Mouse (Mus musculus): ENCODE results near the gene Ociad1. TPM values are rescaled to one million over a fixed set of nuclear protein-coding genes. Genes with fewer than 3 reads are reported as not detected.

Ociad1 gene
- polyA plus RNA-seq, 1 experiment from 2014 or later = 267 TPM

- Histone ChIP-seq H3K4me2 (peak overlapping the region; percentile 76), H3K9me3 (no peaks in the 10 kb centered on the region), H3K27me3 (no peaks in the 10 kb centered on the region), H3K4me3 (peak overlapping the region; percentile 90), H3K9ac (peak overlapping the region; percentile 93), H3K36me3 (peaks cover 24% of the 10 kb centered on the region), H3K4me1 (replicated peaks) (peaks cover 22% of the 10 kb centered on the region), H3K27ac (peak overlapping the region; percentile 97; the same call in 1 of the 2 replicates)
- 21% methylated on average over 8 of the region's 8 CpGs for WGBS
- no peak for ATAC-seq (ENCODE audit: low FRiP score)
These were observed 859 bp downstream of the Ociad1 start for GRCm38 (mm10) chr5:73293458-73293827.

GRCm38 (mm10) chr5:73295016-73295415, 2.4 kb downstream of the Ociad1 start:
- Histone ChIP-seq H3K9me3 (no peaks in the 10 kb centered on the region), H3K27me3 (no peaks in the 10 kb centered on the region), H3K4me1 (replicated peaks) (peaks cover 22% of the 10 kb centered on the region), H3K4me3 (no peak overlapping the region), H3K27ac (no peak overlapping the region), H3K9ac (no peak overlapping the region), H3K4me2 (no peak overlapping the region), H3K36me3 (peaks cover 25% of the 10 kb centered on the region)
- ATAC-seq (ENCODE audit: low FRiP score) = no peak
- WGBS = 99% methylated on average over 7 of the region's 7 CpGs

GRCm38 (mm10) chr5:73295916-73296315, 3.3 kb downstream of the Ociad1 start:
- Histone ChIP-seq H3K36me3 (peaks cover 28% of the 10 kb centered on the region), H3K4me2 (no peak overlapping the region), H3K4me3 (no peak overlapping the region), H3K27ac (no peak overlapping the region), H3K27me3 (no peaks in the 10 kb centered on the region), H3K9me3 (no peaks in the 10 kb centered on the region), H3K4me1 (replicated peaks) (peaks cover 22% of the 10 kb centered on the region), H3K9ac (no peak overlapping the region)
- ATAC-seq (ENCODE audit: low FRiP score) = no peak
- WGBS = 86% methylated on average over 4 of the region's 4 CpGs

- ATAC-seq (ENCODE audit: low FRiP score) = no peak
- 93% methylated on average over 7 of the region's 7 CpGs for WGBS
- peaks cover 55% of the 10 kb centered on the region for H3K36me3 ChIP-seq
These were observed 9.2 kb downstream of the Ociad1 start for GRCm38 (mm10) chr5:73301601-73302307.

GRCm38 (mm10) chr5:73304507-73304906, 11.9 kb downstream of the Ociad1 start:
- H3K36me3 ChIP-seq = peaks cover 67% of the 10 kb centered on the region

More at GRCm38 (mm10) chr5:73301601-73302307, 9.2 kb downstream of the Ociad1 start:
- H3K27me3 ChIP-seq = no peaks in the 10 kb centered on the region
- no peaks in the 10 kb centered on the region for H3K9me3 ChIP-seq
- no peak overlapping the region for H3K27ac ChIP-seq
- H3K4me3 ChIP-seq = no peak overlapping the region
- no peaks in the 10 kb centered on the region for H3K4me1 ChIP-seq (replicated peaks)
- no peak overlapping the region for H3K9ac ChIP-seq
- H3K4me2 ChIP-seq = no peak overlapping the region

GRCm38 (mm10) chr5:73306486-73306885, 13.9 kb downstream of the Ociad1 start:
- H3K36me3 ChIP-seq = peaks cover 71% of the 10 kb centered on the region
- H3K4me3 ChIP-seq = no peak overlapping the region
- no peaks in the 10 kb centered on the region for H3K4me1 ChIP-seq (replicated peaks)

More at GRCm38 (mm10) chr5:73304507-73304906, 11.9 kb downstream of the Ociad1 start:
- no peak overlapping the region for H3K4me3 ChIP-seq
- H3K4me1 ChIP-seq (replicated peaks) = no peaks in the 10 kb centered on the region
- H3K4me2 ChIP-seq = no peak overlapping the region
- ATAC-seq (ENCODE audit: low FRiP score) = no peak
- no peak overlapping the region for H3K9ac ChIP-seq
- H3K9me3 ChIP-seq = no peaks in the 10 kb centered on the region
- no peak overlapping the region for H3K27ac ChIP-seq
- 91% methylated on average over 12 of the region's 12 CpGs for WGBS
- H3K27me3 ChIP-seq = no peaks in the 10 kb centered on the region

GRCm38 (mm10) chr5:73307297-73307696, 14.7 kb downstream of the Ociad1 start:
- Histone ChIP-seq H3K27me3 (no peaks in the 10 kb centered on the region), H3K36me3 (peaks cover 69% of the 10 kb centered on the region), H3K9me3 (no peaks in the 10 kb centered on the region), H3K4me3 (no peak overlapping the region), H3K4me1 (replicated peaks) (no peaks in the 10 kb centered on the region), H3K4me2 (no peak overlapping the region), H3K9ac (no peak overlapping the region), H3K27ac (no peak overlapping the region)
- WGBS = 97% methylated on average over 3 of the region's 3 CpGs
- no peak for ATAC-seq (ENCODE audit: low FRiP score)

More at GRCm38 (mm10) chr5:73306486-73306885, 13.9 kb downstream of the Ociad1 start:
- Histone ChIP-seq H3K9ac (no peak overlapping the region), H3K27me3 (no peaks in the 10 kb centered on the region), H3K27ac (no peak overlapping the region), H3K9me3 (no peaks in the 10 kb centered on the region), H3K4me2 (no peak overlapping the region)
- ATAC-seq (ENCODE audit: low FRiP score) = no peak
- WGBS = 94% methylated on average over 6 of the region's 6 CpGs

GRCm38 (mm10) chr5:73309496-73309895, 16.9 kb downstream of the Ociad1 start:
- Histone ChIP-seq H3K27me3 (no peaks in the 10 kb centered on the region), H3K9ac (no peak overlapping the region), H3K36me3 (peaks cover 77% of the 10 kb centered on the region), H3K4me3 (no peak overlapping the region), H3K4me2 (no peak overlapping the region), H3K9me3 (no peaks in the 10 kb centered on the region), H3K4me1 (replicated peaks) (no peaks in the 10 kb centered on the region), H3K27ac (no peak overlapping the region)
- 89% methylated on average over 4 of the region's 4 CpGs for WGBS
- ATAC-seq (ENCODE audit: low FRiP score) = no peak

GRCm38 (mm10) chr5:73310401-73310800, 17.8 kb downstream of the Ociad1 start:
- H3K27me3 ChIP-seq = no peaks in the 10 kb centered on the region
- H3K9me3 ChIP-seq = no peaks in the 10 kb centered on the region
- no peak overlapping the region for H3K4me3 ChIP-seq
- no peak overlapping the region for H3K4me2 ChIP-seq
- no peak overlapping the region for H3K27ac ChIP-seq
- no peaks in the 10 kb centered on the region for H3K4me1 ChIP-seq (replicated peaks)
- peaks cover 81% of the 10 kb centered on the region for H3K36me3 ChIP-seq
- no peak overlapping the region for H3K9ac ChIP-seq
- WGBS = 91% methylated on average over 1 of the region's 1 CpGs
- ATAC-seq (ENCODE audit: low FRiP score) = no peak

GRCm38 (mm10) chr5:73311458-73311857, 18.9 kb downstream of the Ociad1 start:
- ATAC-seq (ENCODE audit: low FRiP score) = no peak
- Histone ChIP-seq H3K4me1 (replicated peaks) (no peaks in the 10 kb centered on the region), H3K4me2 (no peak overlapping the region), H3K9me3 (no peaks in the 10 kb centered on the region), H3K9ac (no peak overlapping the region), H3K36me3 (peaks cover 83% of the 10 kb centered on the region), H3K27ac (no peak overlapping the region), H3K4me3 (no peak overlapping the region), H3K27me3 (no peaks in the 10 kb centered on the region)
- WGBS = 95% methylated on average over 5 of the region's 5 CpGs

- H3K4me3 ChIP-seq = no peak overlapping the region
- no peak overlapping the region for H3K4me2 ChIP-seq
- no peak for ATAC-seq (ENCODE audit: low FRiP score)
- H3K36me3 ChIP-seq = peaks cover 71% of the 10 kb centered on the region
- H3K4me1 ChIP-seq (replicated peaks) = no peaks in the 10 kb centered on the region
- no peaks in the 10 kb centered on the region for H3K27me3 ChIP-seq
- WGBS = 90% methylated on average over 10 of the region's 10 CpGs
- H3K27ac ChIP-seq = no peak overlapping the region
- no peaks in the 10 kb centered on the region for H3K9me3 ChIP-seq
- no peak overlapping the region for H3K9ac ChIP-seq
These were observed 21.0 kb downstream of the Ociad1 start for GRCm38 (mm10) chr5:73313591-73313990.

GRCm38 (mm10) chr5:73314654-73315053, 22.1 kb downstream of the Ociad1 start:
- Histone ChIP-seq H3K4me3 (no peak overlapping the region), H3K9ac (no peak overlapping the region), H3K27me3 (no peaks in the 10 kb centered on the region), H3K4me1 (replicated peaks) (no peaks in the 10 kb centered on the region), H3K36me3 (peaks cover 64% of the 10 kb centered on the region), H3K9me3 (no peaks in the 10 kb centered on the region), H3K27ac (no peak overlapping the region), H3K4me2 (no peak overlapping the region)
- WGBS = 98% methylated on average over 2 of the region's 2 CpGs
- no peak for ATAC-seq (ENCODE audit: low FRiP score)

- Histone ChIP-seq H3K27me3 (no peaks in the 10 kb centered on the region), H3K27ac (no peak overlapping the region), H3K4me1 (replicated peaks) (no peaks in the 10 kb centered on the region), H3K9ac (no peak overlapping the region), H3K36me3 (peaks cover 28% of the 10 kb centered on the region), H3K9me3 (no peaks in the 10 kb centered on the region), H3K4me3 (no peak overlapping the region), H3K4me2 (no peak overlapping the region)
- no peak for ATAC-seq (ENCODE audit: low FRiP score)
- whole genome bisulfite sequencing = 92% methylated on average over 5 of the region's 5 CpGs
These were observed 26.7 kb downstream of the Ociad1 start for GRCm38 (mm10) chr5:73319306-73319705.
